Mouse (Mus musculus): Measurements from ENCODE around the gene Wdr6.
A peak's percentile ranks its signal among the peaks of the same experiment; 100 is the strongest.
"Not testable (repeated sequence)": the region's sequence is repeated elsewhere in the genome, so short reads cannot be mapped to it uniquely, and the experiment has no call there.

Gene Wdr6

GRCm38 (mm10) chr9:108578545-108579343 is at the start of gene Wdr6:
Gene Wdr6, minus strand, starts transcription at chr9:108578739.
- peak; percentile 85 to 91 for DNase-seq (ENCODE audit: low spot score in 2 of 2)

- no peak for DNase-seq (ENCODE audit: low spot score in 2 of 2)
Observed at GRCm38 (mm10) chr9:108628141-108628540, 49.6 kb upstream of the Wdr6 start.

GRCm38 (mm10) chr9:108626498-108626897 is 48.0 kb upstream of the Wdr6 start:
- no peak for DNase-seq (ENCODE audit: low spot score in 2 of 2)

- DNase-seq (ENCODE audit: low spot score in 2 of 2) = no peak
Observed at GRCm38 (mm10) chr9:108617301-108617700, 38.8 kb upstream of the Wdr6 start.

GRCm38 (mm10) chr9:108611488-108611887 is 32.9 kb upstream of the Wdr6 start:
- DNase-seq (ENCODE audit: low spot score in 2 of 2) = no peak

GRCm38 (mm10) chr9:108608889-108609288 is 30.4 kb upstream of the Wdr6 start:
- DNase-seq (ENCODE audit: low spot score in 2 of 2) = no peak

GRCm38 (mm10) chr9:108607929-108608328 is 29.4 kb upstream of the Wdr6 start:
- not testable (repeated sequence) for DNase-seq (ENCODE audit: low spot score in 2 of 2)

- no peak for DNase-seq (ENCODE audit: low spot score in 2 of 2)
Observed at GRCm38 (mm10) chr9:108601986-108602385, 23.4 kb upstream of the Wdr6 start.

- DNase-seq (ENCODE audit: low spot score in 2 of 2) = no peak
Observed at GRCm38 (mm10) chr9:108600011-108600410, 21.5 kb upstream of the Wdr6 start.

GRCm38 (mm10) chr9:108599021-108599566 is 20.6 kb upstream of the Wdr6 start:
- DNase-seq (ENCODE audit: low spot score in 2 of 2) = no peak

- peak; percentile 31 to 40 for DNase-seq (ENCODE audit: low spot score in 2 of 2)
Observed at GRCm38 (mm10) chr9:108596998-108597764, 18.6 kb upstream of the Wdr6 start, which contains the start of gene P4htm. Gene P4htm, minus strand, starts transcription at chr9:108597667.

- no peak for DNase-seq (ENCODE audit: low spot score in 2 of 2)
Observed at GRCm38 (mm10) chr9:108594354-108594753, 15.8 kb upstream of the Wdr6 start.

- DNase-seq (ENCODE audit: low spot score in 2 of 2) = no peak
Observed at GRCm38 (mm10) chr9:108591462-108591861, 12.9 kb upstream of the Wdr6 start.

- no peak for DNase-seq (ENCODE audit: low spot score in 2 of 2)
Observed at GRCm38 (mm10) chr9:108589229-108589628, 10.7 kb upstream of the Wdr6 start.

- DNase-seq (ENCODE audit: low spot score in 2 of 2) = no peak
Observed at GRCm38 (mm10) chr9:108587571-108588180, 9.1 kb upstream of the Wdr6 start.

GRCm38 (mm10) chr9:108579344-108579690 is 778 bp upstream of the Wdr6 start:
- DNase-seq (ENCODE audit: low spot score in 2 of 2) = no peak

- no peak for DNase-seq (ENCODE audit: low spot score in 2 of 2)
Observed at GRCm38 (mm10) chr9:108577934-108578544, 500 bp downstream of the Wdr6 start.

GRCm38 (mm10) chr9:108577025-108577424 is 1.5 kb downstream of the Wdr6 start:
- no peak for DNase-seq (ENCODE audit: low spot score in 2 of 2)

- DNase-seq (ENCODE audit: low spot score in 2 of 2) = no peak
Observed at GRCm38 (mm10) chr9:108575321-108576297, 2.9 kb downstream of the Wdr6 start.

- DNase-seq (ENCODE audit: low spot score in 2 of 2) = no peak
Observed at GRCm38 (mm10) chr9:108574921-108575320, 3.6 kb downstream of the Wdr6 start.

Data from natural killer cell, adult 2 months (primary cell).